ENCODE assay signal across 12 mouse cellular contexts in the genomic region with DNA sequence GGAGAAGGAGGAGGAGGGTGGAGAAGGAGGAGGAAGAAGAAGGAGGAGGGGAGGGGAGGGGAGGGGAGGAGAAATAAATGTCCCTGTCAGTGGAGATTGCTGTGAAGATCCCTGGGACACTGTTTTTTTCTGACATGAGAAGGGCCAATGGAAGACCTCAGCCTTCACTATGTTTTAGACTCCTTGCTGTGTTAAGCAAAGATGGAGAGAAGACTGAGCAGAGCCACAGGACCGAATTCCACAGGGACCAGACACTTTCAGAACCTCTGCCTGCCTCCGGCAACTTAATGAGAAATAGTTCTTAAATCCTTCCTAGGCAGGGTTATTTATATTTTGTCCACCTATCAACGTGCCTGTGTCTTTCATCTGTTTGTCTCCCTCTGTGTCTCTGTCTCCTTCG.
DNase-seq lines count a peak whose midpoint lies in the region; ATAC-seq lines count a peak whose summit lies in the region.
"Had no signal": no experiment of that assay in that cellular context is flagged by ENCODE, and none has a peak within 500 bp of the region (broad histone marks: within the 10 kb centered on the region; RNA-seq: fewer than 3 reads in every experiment).

No protein-coding gene starts in this region.

- peak overlapping the region; percentile 34; the same call in 1 of the 2 replicates for H3K27ac ChIP-seq in midbrain, embryonic 10.5 days (replicated peaks)
- H3K27ac ChIP-seq in midbrain, embryonic 15.5 days: no peak overlapping the region
- peak overlapping the region; percentile 74 for H3K27ac ChIP-seq in hindbrain, embryonic 11.5 days (ENCODE audit: low read depth, low read length)
- no peak overlapping the region for H3K27ac ChIP-seq in limb, embryonic 11.5 days (replicated peaks; ENCODE audit: low read depth, low read length)
- H3K27ac ChIP-seq in stomach, embryonic 14.5 days (ENCODE audit: low read length): no peak overlapping the region
- H3K27ac ChIP-seq: kidney, postnatal 0 days had no signal

- ATAC-seq in midbrain, embryonic 15.5 days (replicated peaks): no peak
- ATAC-seq in hindbrain, embryonic 11.5 days (ENCODE audit: low FRiP score): peak; percentile 44
- ATAC-seq in limb, embryonic 11.5 days (ENCODE audit: insufficient number of reproducible peaks, low FRiP score, low TSS enrichment, low read depth): no peak
- 0 out of 2 replicates have a peak, but pooled peaks have one; percentile 34 for ATAC-seq in stomach, embryonic 14.5 days (ENCODE audit: insufficient number of reproducible peaks, insufficient read depth, low FRiP score, low read depth)
- no peak for ATAC-seq in erythroid progenitor cell, adult 5-6 weeks (replicated peaks; ENCODE audit: low FRiP score, poor library complexity, severe bottlenecking)

- H3K9me3 ChIP-seq in midbrain, embryonic 10.5 days (replicated peaks): no peaks in the 10 kb centered on the region
- H3K9me3 ChIP-seq in midbrain, embryonic 15.5 days: no peaks in the 10 kb centered on the region
- no peaks in the 10 kb centered on the region for H3K9me3 ChIP-seq in hindbrain, embryonic 11.5 days (ENCODE audit: control insufficient read depth, low read length)
- H3K9me3 ChIP-seq in limb, embryonic 11.5 days (ENCODE audit: control insufficient read depth, low read length): no peaks in the 10 kb centered on the region
- H3K9me3 ChIP-seq in stomach, embryonic 14.5 days (ENCODE audit: control insufficient read depth, low read depth, low read length): no peaks in the 10 kb centered on the region
- H3K9me3 ChIP-seq: heart, embryonic 12.5 days had no signal

- no peaks in the 10 kb centered on the region for H3K36me3 ChIP-seq in midbrain, embryonic 10.5 days
- H3K36me3 ChIP-seq in midbrain, embryonic 15.5 days (replicated peaks): no peaks in the 10 kb centered on the region
- H3K36me3 ChIP-seq in hindbrain, embryonic 11.5 days (ENCODE audit: control insufficient read depth, insufficient read depth, low read length): no peaks in the 10 kb centered on the region
- no peaks in the 10 kb centered on the region for H3K36me3 ChIP-seq in limb, embryonic 11.5 days (ENCODE audit: control insufficient read depth, insufficient read depth, low read length)
- no peaks in the 10 kb centered on the region for H3K36me3 ChIP-seq in stomach, embryonic 14.5 days (ENCODE audit: control insufficient read depth, insufficient read depth, low read length)
- H3K36me3 ChIP-seq: heart, embryonic 12.5 days had no signal

- no peak overlapping the region for H3K9ac ChIP-seq in midbrain, embryonic 15.5 days
- no peak overlapping the region for H3K9ac ChIP-seq in hindbrain, embryonic 11.5 days (ENCODE audit: low read depth, low read length)
- no peak overlapping the region for H3K9ac ChIP-seq in limb, embryonic 11.5 days (ENCODE audit: low read length)
- no peak overlapping the region for H3K9ac ChIP-seq in stomach, embryonic 14.5 days (replicated peaks; ENCODE audit: low read depth, low read length)
- H3K9ac ChIP-seq: heart, embryonic 12.5 days had no signal

- 25% methylated on average over 4 of the region's 4 CpGs for WGBS in midbrain, embryonic 10.5 days
- WGBS in midbrain, embryonic 15.5 days: 13% methylated on average over 4 of the region's 4 CpGs
- WGBS in hindbrain, embryonic 11.5 days: 15% methylated on average over 4 of the region's 4 CpGs
- WGBS in limb, embryonic 11.5 days: 8% methylated on average over 4 of the region's 4 CpGs
- WGBS in stomach, embryonic 14.5 days: 6% methylated on average over 4 of the region's 4 CpGs

- H3K4me2 ChIP-seq in midbrain, embryonic 15.5 days: no peak overlapping the region
- H3K4me2 ChIP-seq in hindbrain, embryonic 11.5 days (replicated peaks; ENCODE audit: low read depth, low read length): no peak overlapping the region
- H3K4me2 ChIP-seq in limb, embryonic 11.5 days (ENCODE audit: low read depth, severe bottlenecking): no peak overlapping the region
- H3K4me2 ChIP-seq in stomach, embryonic 14.5 days (replicated peaks; ENCODE audit: low read depth, low read length): no peak overlapping the region

- H3K4me3 ChIP-seq in midbrain, embryonic 10.5 days: no peak overlapping the region
- H3K4me3 ChIP-seq in midbrain, embryonic 15.5 days: no peak overlapping the region
- H3K4me3 ChIP-seq in hindbrain, embryonic 11.5 days (ENCODE audit: low read depth, low read length): no peak overlapping the region
- H3K4me3 ChIP-seq in limb, embryonic 11.5 days (ENCODE audit: low read depth, low read length): no peak overlapping the region
- no peak overlapping the region for H3K4me3 ChIP-seq in stomach, embryonic 14.5 days (ENCODE audit: low read depth, low read length)
- H3K4me3 ChIP-seq: heart, embryonic 12.5 days had no signal

- DNase-seq in midbrain, embryonic 10.5 days (ENCODE audit: low spot score): no peak
- peak; percentile 24 for DNase-seq in hindbrain, embryonic 11.5 days (ENCODE audit: low spot score)
- DNase-seq in limb, embryonic 11.5 days (ENCODE audit: low spot score): peak; percentile 20
- no peak for DNase-seq in thymus, postnatal 4 days
- no peak for DNase-seq in cerebellum, postnatal 36 days
- DNase-seq: thymus, adult 2 months had no signal

- H3K4me1 ChIP-seq in midbrain, embryonic 10.5 days: peaks cover 9% of the 10 kb centered on the region
- peaks cover 7% of the 10 kb centered on the region; the same call in 1 of the 2 replicates for H3K4me1 ChIP-seq in midbrain, embryonic 15.5 days
- H3K4me1 ChIP-seq in hindbrain, embryonic 11.5 days (replicated peaks; ENCODE audit: control insufficient read depth, insufficient read depth, low read length): no peaks in the 10 kb centered on the region
- peaks cover 6% of the 10 kb centered on the region for H3K4me1 ChIP-seq in limb, embryonic 11.5 days (ENCODE audit: control insufficient read depth, insufficient read depth, low read length)
- peaks cover 15% of the 10 kb centered on the region; the same call in 1 of the 2 replicates for H3K4me1 ChIP-seq in stomach, embryonic 14.5 days (ENCODE audit: control insufficient read depth, insufficient read depth, low read length)

- no peaks in the 10 kb centered on the region for H3K27me3 ChIP-seq in midbrain, embryonic 10.5 days (ENCODE audit: low read depth, poor library complexity, severe bottlenecking)
- H3K27me3 ChIP-seq in midbrain, embryonic 15.5 days (replicated peaks): no peaks in the 10 kb centered on the region
- H3K27me3 ChIP-seq in hindbrain, embryonic 11.5 days (ENCODE audit: control insufficient read depth, insufficient read depth, low read length): no peaks in the 10 kb centered on the region
- no peaks in the 10 kb centered on the region for H3K27me3 ChIP-seq in limb, embryonic 11.5 days (ENCODE audit: control insufficient read depth, insufficient read depth, low read length)
- no peaks in the 10 kb centered on the region for H3K27me3 ChIP-seq in stomach, embryonic 14.5 days (ENCODE audit: control insufficient read depth, insufficient read depth, low read length)
- H3K27me3 ChIP-seq: CH12.LX; heart, embryonic 12.5 days had no signal

Comparison
In these comparisons a context has a peak if more than half of its experiments do, and no peak if none do; other contexts are left out.
1. H3K27ac ChIP-seq: peak in midbrain, embryonic 10.5 days (single experiment) and hindbrain, embryonic 11.5 days (single experiment); none in midbrain, embryonic 15.5 days (single experiment), limb, embryonic 11.5 days (single experiment) and stomach, embryonic 14.5 days (single experiment).
2. DNase-seq: peak in hindbrain, embryonic 11.5 days (single experiment) and limb, embryonic 11.5 days (single experiment); none in midbrain, embryonic 10.5 days (single experiment), thymus, postnatal 4 days (single experiment) and cerebellum, postnatal 36 days (0 of 2).
3. ATAC-seq: peak in hindbrain, embryonic 11.5 days (single experiment) and stomach, embryonic 14.5 days (single experiment); none in midbrain, embryonic 15.5 days (single experiment), limb, embryonic 11.5 days (single experiment) and erythroid progenitor cell, adult 5-6 weeks (single experiment).